Mouse (Mus musculus): ENCODE measurements at regions not wholly inside any gene's neighbourhood (a gene's known extent, or its start where the extent isn't known, plus 50 kb on each side); places are given as distances from the start of the nearest gene placed in this dataset.
A peak's percentile ranks its signal among the peaks of the same experiment; 100 is the strongest.

- H3K36me3 ChIP-seq: no peaks in the 10 kb centered on the region
- no peak overlapping the region for H3K27ac ChIP-seq
Observed at GRCm38 (mm10) chr3:159069957-159070684, 425.1 kb upstream of the Depdc1a start.

GRCm38 (mm10) chr3:159056960-159057525 lies 438.2 kb upstream of the Depdc1a start:
- ATAC-seq (ENCODE audit: low FRiP score): no peak

More at GRCm38 (mm10) chr3:159069957-159070684, 425.1 kb upstream of the Depdc1a start:
- H3K27me3 ChIP-seq: no peaks in the 10 kb centered on the region
- no peaks in the 10 kb centered on the region for H3K9me3 ChIP-seq (replicated peaks)
- no peak overlapping the region for H3K9ac ChIP-seq
- H3K4me2 ChIP-seq (replicated peaks): no peak overlapping the region
- ATAC-seq (ENCODE audit: low FRiP score): no peak
- H3K4me3 ChIP-seq: no peak overlapping the region
- no peaks in the 10 kb centered on the region for H3K4me1 ChIP-seq

GRCm38 (mm10) chr3:159034806-159035205 lies 460.4 kb upstream of the Depdc1a start:
- H3K9ac ChIP-seq: no peak overlapping the region
- H3K4me2 ChIP-seq (replicated peaks): no peak overlapping the region
- H3K27me3 ChIP-seq: no peaks in the 10 kb centered on the region
- H3K27ac ChIP-seq: no peak overlapping the region
- no peak overlapping the region for H3K4me3 ChIP-seq
- no peaks in the 10 kb centered on the region for H3K36me3 ChIP-seq
- no peaks in the 10 kb centered on the region for H3K4me1 ChIP-seq
- ATAC-seq (ENCODE audit: low FRiP score): no peak
- 65% methylated on average over 4 of the region's 4 CpGs for WGBS
- no peaks in the 10 kb centered on the region for H3K9me3 ChIP-seq (replicated peaks)

More at GRCm38 (mm10) chr3:159056960-159057525, 438.2 kb upstream of the Depdc1a start:
- H3K4me3 ChIP-seq: no peak overlapping the region
- H3K36me3 ChIP-seq: no peaks in the 10 kb centered on the region
- H3K27ac ChIP-seq: no peak overlapping the region
- H3K27me3 ChIP-seq: no peaks in the 10 kb centered on the region
- H3K4me2 ChIP-seq (replicated peaks): no peak overlapping the region
- H3K4me1 ChIP-seq: no peaks in the 10 kb centered on the region
- H3K9me3 ChIP-seq (replicated peaks): no peaks in the 10 kb centered on the region
- 74% methylated on average over 1 of the region's 1 CpGs for WGBS
- H3K9ac ChIP-seq: no peak overlapping the region

GRCm38 (mm10) chr3:159031581-159031980 lies 463.7 kb upstream of the Depdc1a start:
- Histone ChIP-seq H3K9me3 (replicated peaks) (no peaks in the 10 kb centered on the region), H3K4me1 (no peaks in the 10 kb centered on the region), H3K4me2 (replicated peaks) (no peak overlapping the region), H3K27me3 (no peaks in the 10 kb centered on the region), H3K9ac (no peak overlapping the region), H3K27ac (no peak overlapping the region), H3K4me3 (no peak overlapping the region), H3K36me3 (no peaks in the 10 kb centered on the region)
- 80% methylated on average over 3 of the region's 3 CpGs for WGBS
- ATAC-seq (ENCODE audit: low FRiP score): no peak

GRCm38 (mm10) chr3:159030675-159031074 lies 464.6 kb upstream of the Depdc1a start:
- H3K36me3 ChIP-seq: no peaks in the 10 kb centered on the region
- no peak overlapping the region for H3K4me2 ChIP-seq (replicated peaks)
- no peaks in the 10 kb centered on the region for H3K9me3 ChIP-seq (replicated peaks)
- ATAC-seq (ENCODE audit: low FRiP score): no peak
- no peak overlapping the region for H3K4me3 ChIP-seq
- H3K9ac ChIP-seq: no peak overlapping the region
- no peaks in the 10 kb centered on the region for H3K4me1 ChIP-seq
- no peaks in the 10 kb centered on the region for H3K27me3 ChIP-seq
- 74% methylated on average over 3 of the region's 3 CpGs for WGBS
- no peak overlapping the region for H3K27ac ChIP-seq

- 89% methylated on average over 2 of the region's 2 CpGs for WGBS
- H3K36me3 ChIP-seq: no peaks in the 10 kb centered on the region
- H3K9ac ChIP-seq: no peak overlapping the region
- H3K9me3 ChIP-seq (replicated peaks): no peaks in the 10 kb centered on the region
- H3K27ac ChIP-seq: no peak overlapping the region
- ATAC-seq (ENCODE audit: low FRiP score): no peak
- H3K27me3 ChIP-seq: no peaks in the 10 kb centered on the region
- H3K4me2 ChIP-seq (replicated peaks): no peak overlapping the region
- no peaks in the 10 kb centered on the region for H3K4me1 ChIP-seq
- no peak overlapping the region for H3K4me3 ChIP-seq
Observed at GRCm38 (mm10) chr3:159029951-159030350, 465.3 kb upstream of the Depdc1a start.

GRCm38 (mm10) chr3:159020447-159020846 lies 458.4 kb upstream of the Lrrc7 start:
- Histone ChIP-seq H3K36me3 (no peaks in the 10 kb centered on the region), H3K4me2 (replicated peaks) (no peak overlapping the region), H3K9me3 (replicated peaks) (no peaks in the 10 kb centered on the region), H3K27me3 (no peaks in the 10 kb centered on the region), H3K9ac (no peak overlapping the region), H3K4me1 (no peaks in the 10 kb centered on the region), H3K27ac (no peak overlapping the region), H3K4me3 (no peak overlapping the region)
- ATAC-seq (ENCODE audit: low FRiP score): no peak

- no peak overlapping the region for H3K27ac ChIP-seq
- no peak overlapping the region for H3K4me2 ChIP-seq (replicated peaks)
- H3K4me3 ChIP-seq: no peak overlapping the region
- no peak overlapping the region for H3K9ac ChIP-seq
- H3K9me3 ChIP-seq (replicated peaks): no peaks in the 10 kb centered on the region
- peaks cover 4% of the 10 kb centered on the region; the same call in 1 of the 2 replicates for H3K27me3 ChIP-seq
- no peak for ATAC-seq (ENCODE audit: low FRiP score)
- H3K4me1 ChIP-seq: no peaks in the 10 kb centered on the region
- no peaks in the 10 kb centered on the region for H3K36me3 ChIP-seq
Observed at GRCm38 (mm10) chr3:159017269-159017668, 455.2 kb upstream of the Lrrc7 start.

- Histone ChIP-seq H3K4me3 (no peak overlapping the region), H3K9me3 (replicated peaks) (no peaks in the 10 kb centered on the region), H3K4me2 (replicated peaks) (no peak overlapping the region), H3K4me1 (no peaks in the 10 kb centered on the region), H3K9ac (no peak overlapping the region), H3K36me3 (no peaks in the 10 kb centered on the region), H3K27ac (no peak overlapping the region), H3K27me3 (peaks cover 4% of the 10 kb centered on the region; the same call in 1 of the 2 replicates)
- ATAC-seq (ENCODE audit: low FRiP score): no peak
Observed at GRCm38 (mm10) chr3:159016426-159016825, 454.4 kb upstream of the Lrrc7 start.

GRCm38 (mm10) chr3:159010954-159011638 lies 449.1 kb upstream of the Lrrc7 start:
- Histone ChIP-seq H3K27ac (no peak overlapping the region), H3K4me1 (no peaks in the 10 kb centered on the region), H3K4me3 (no peak overlapping the region), H3K36me3 (no peaks in the 10 kb centered on the region), H3K9ac (no peak overlapping the region), H3K4me2 (replicated peaks) (no peak overlapping the region), H3K9me3 (replicated peaks) (no peaks in the 10 kb centered on the region), H3K27me3 (peaks cover 4% of the 10 kb centered on the region; the same call in 1 of the 2 replicates)
- WGBS: 12% methylated on average over 1 of the region's 1 CpGs
- ATAC-seq (ENCODE audit: low FRiP score): peak; percentile 83

GRCm38 (mm10) chr3:159004013-159004412 lies 442.0 kb upstream of the Lrrc7 start:
- ATAC-seq (ENCODE audit: low FRiP score): no peak
- no peak overlapping the region for H3K9ac ChIP-seq
- no peaks in the 10 kb centered on the region for H3K36me3 ChIP-seq
- no peak overlapping the region for H3K4me2 ChIP-seq (replicated peaks)
- H3K4me1 ChIP-seq: no peaks in the 10 kb centered on the region
- no peak overlapping the region for H3K4me3 ChIP-seq
- no peaks in the 10 kb centered on the region for H3K9me3 ChIP-seq (replicated peaks)
- WGBS: 38% methylated on average over 1 of the region's 1 CpGs
- no peaks in the 10 kb centered on the region for H3K27me3 ChIP-seq
- H3K27ac ChIP-seq: no peak overlapping the region

- H3K4me1 ChIP-seq: no peaks in the 10 kb centered on the region
- ATAC-seq (ENCODE audit: low FRiP score): no peak
- H3K4me3 ChIP-seq: no peak overlapping the region
- H3K36me3 ChIP-seq: no peaks in the 10 kb centered on the region
- H3K9ac ChIP-seq: no peak overlapping the region
- no peaks in the 10 kb centered on the region for H3K27me3 ChIP-seq
- H3K9me3 ChIP-seq (replicated peaks): no peaks in the 10 kb centered on the region
- whole genome bisulfite sequencing: 75% methylated on average over 5 of the region's 5 CpGs
- H3K4me2 ChIP-seq (replicated peaks): no peak overlapping the region
- no peak overlapping the region for H3K27ac ChIP-seq
Observed at GRCm38 (mm10) chr3:158985438-158986111, 423.6 kb upstream of the Lrrc7 start.

All from hindbrain, embryonic 12.5 days (tissue).